Mouse (Mus musculus) heart, embryonic 11.5 days (tissue): ENCODE measurements at regions not wholly inside any gene's neighbourhood (a gene's known extent, or its start where the extent isn't known, plus 50 kb on each side); places are given as distances from the start of the nearest gene placed in this dataset.

Experiments
- ATAC-seq: fragments of 200-750 bp; cut with Nextera tagmentation; replicated peaks from 2 replicates; pipeline ENCODE4 v1.8.0; 2017; ENCODE audit warnings: moderate library complexity; ENCODE audit not compliant: insufficient number of reproducible peaks, low FRiP score, low TSS enrichment
- H3K27ac ChIP-seq: fragments of 300-500 bp; sonication (generic); 2 replicates; pipeline ENCODE4 v1.5.1; 2014; ENCODE audit warnings: mild to moderate bottlenecking, low read depth, low read length
- H3K27me3 ChIP-seq: fragments of 300-500 bp; sonication (generic); 2 replicates; pipeline ENCODE4 v1.6.1; 2014; ENCODE audit warnings: mild to moderate bottlenecking, low read length, mixed read lengths; ENCODE audit not compliant: control insufficient read depth, insufficient read depth
- H3K36me3 ChIP-seq: fragments of 300-500 bp; sonication (generic); 2 replicates; pipeline ENCODE4 v1.6.1; 2014; ENCODE audit warnings: mild to moderate bottlenecking, low read length, moderate library complexity, mixed read lengths; ENCODE audit not compliant: control insufficient read depth, insufficient read depth
- H3K4me1 ChIP-seq: fragments of 300-500 bp; sonication (generic); 2 replicates; pipeline ENCODE4 v1.6.1; 2014; ENCODE audit warnings: low read length; ENCODE audit not compliant: control insufficient read depth, insufficient read depth
- H3K4me2 ChIP-seq: fragments of 300-500 bp; sonication (generic); 2 replicates; pipeline ENCODE4 v1.6.1; 2014; ENCODE audit warnings: mild to moderate bottlenecking, moderate library complexity
- H3K4me3 ChIP-seq: fragments of 300-500 bp; sonication (generic); 2 replicates; pipeline ENCODE4 v1.5.1; 2014; ENCODE audit warnings: low read depth, low read length
- H3K9ac ChIP-seq: fragments of 300-500 bp; sonication (generic); 2 replicates; pipeline ENCODE4 v1.6.1; 2014; ENCODE audit warnings: mild to moderate bottlenecking, low read depth, low read length, moderate library complexity
- H3K9me3 ChIP-seq: fragments of 300-500 bp; sonication (generic); replicated peaks from 2 replicates; pipeline ENCODE4 v1.6.1; 2016; ENCODE audit warnings: low read length; ENCODE audit not compliant: control insufficient read depth
- WGBS: fragments of 180-500 bp; shearing (Covaris S2); extraction: QIAGEN DNeasy Blood & Tissue Kit; methylation state at CpG from one replicate; pipeline ENCODE4 v1.1.7; 2014; ENCODE audit not compliant: insufficient replicate concordance; 5-methylcytosine and 5-hydroxymethylcytosine counted together

DNA sequence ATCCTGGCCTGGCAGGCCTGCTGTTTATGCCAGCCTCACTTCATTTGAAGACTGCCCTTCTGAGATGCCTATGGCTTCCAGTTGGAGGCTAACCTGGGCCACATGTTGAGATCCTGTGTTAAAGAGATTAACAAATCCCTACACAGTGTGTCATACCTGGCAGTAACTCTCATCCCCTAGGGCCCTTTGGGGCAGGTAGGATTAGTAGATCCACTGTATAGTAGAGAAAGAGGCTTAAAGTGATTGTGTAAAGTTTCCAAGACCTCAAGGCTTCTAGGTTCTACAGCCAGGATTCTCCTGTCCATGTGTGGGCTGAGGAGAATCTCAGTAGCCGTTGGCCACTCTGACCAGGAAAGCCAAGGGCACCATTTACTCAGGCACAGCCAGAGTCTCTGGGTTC lies 231.4 kb downstream of the Foxo1 start:
- peaks cover 4% of the 10 kb centered on the region; the same call in 1 of the 2 replicates for H3K27me3 ChIP-seq
- H3K27ac ChIP-seq, result no peak overlapping the region
- no peaks in the 10 kb centered on the region for H3K36me3 ChIP-seq
- no peak overlapping the region for H3K4me2 ChIP-seq
- 100% methylated on average over 1 of the region's 1 CpGs for WGBS
- no peaks in the 10 kb centered on the region for H3K9me3 ChIP-seq
- no peak for ATAC-seq
- H3K4me3 ChIP-seq, result no peak overlapping the region
- no peak overlapping the region for H3K9ac ChIP-seq
- peaks cover 3% of the 10 kb centered on the region; the same call in 1 of the 2 replicates for H3K4me1 ChIP-seq

DNA sequence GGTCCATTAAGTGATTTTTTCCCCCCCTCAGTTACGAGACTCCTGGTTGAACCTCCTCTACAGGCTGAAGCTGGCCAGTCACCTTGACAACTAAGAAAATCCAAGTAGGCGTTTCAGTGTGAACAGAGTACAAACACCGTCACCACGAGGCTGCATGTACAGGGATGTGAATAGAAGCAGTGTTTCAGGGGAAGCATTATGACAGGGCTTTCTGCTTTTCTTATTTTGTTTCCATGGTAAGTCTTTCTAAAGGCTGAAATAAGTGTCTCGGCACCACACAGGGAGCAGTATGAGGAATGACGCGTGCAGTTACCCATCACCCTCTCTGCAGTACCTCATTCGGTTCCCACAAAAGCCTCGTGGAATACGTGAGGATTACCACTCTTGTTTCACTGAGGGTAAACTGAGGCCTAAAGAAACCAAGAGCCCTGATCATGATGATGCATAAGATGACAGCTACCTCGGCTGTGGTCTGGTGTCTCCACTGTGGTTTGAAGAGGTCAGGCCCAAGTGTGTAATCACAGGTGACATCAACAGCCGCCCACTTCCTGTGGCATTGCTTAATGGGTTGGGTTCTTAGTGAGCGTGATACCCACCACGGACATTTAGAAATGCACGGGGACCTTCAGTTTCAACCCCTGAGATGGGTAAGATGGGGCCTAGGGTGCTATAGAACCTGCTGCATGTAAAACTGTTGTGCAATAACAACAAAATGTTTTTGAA lies 230.5 kb downstream of the Foxo1 start:
- Histone ChIP-seq H3K36me3 (no peaks in the 10 kb centered on the region), H3K4me1 (peaks cover 3% of the 10 kb centered on the region; the same call in 1 of the 2 replicates), H3K27ac (no peak overlapping the region), H3K9ac (no peak overlapping the region), H3K4me3 (no peak overlapping the region), H3K27me3 (peaks cover 4% of the 10 kb centered on the region; the same call in 1 of the 2 replicates), H3K9me3 (no peaks in the 10 kb centered on the region), H3K4me2 (no peak overlapping the region)
- 85% methylated on average over 15 of the region's 15 CpGs for WGBS
- ATAC-seq, result no peak

DNA sequence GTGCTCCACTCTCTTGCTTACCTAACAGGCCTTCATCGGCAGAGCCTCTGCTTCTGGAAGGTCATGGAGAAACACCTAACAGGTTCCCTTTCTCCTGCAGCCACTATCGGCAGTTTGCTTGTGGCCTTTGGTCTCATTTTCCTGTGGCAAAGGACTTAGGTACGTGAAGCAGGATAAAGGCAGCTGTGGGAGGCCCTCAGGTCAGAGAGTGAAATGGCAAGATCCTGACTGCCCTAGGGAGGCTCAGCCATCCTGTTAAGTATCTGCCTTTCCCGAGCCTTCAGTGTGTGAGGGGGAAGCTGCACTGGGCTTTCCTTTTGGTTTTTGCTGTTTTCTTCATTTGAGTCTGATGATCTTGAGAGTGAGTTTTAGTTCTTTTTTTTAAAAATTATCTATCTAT lies 228.8 kb downstream of the Foxo1 start:
- Histone ChIP-seq H3K4me1 (no peaks in the 10 kb centered on the region), H3K9me3 (no peaks in the 10 kb centered on the region), H3K4me3 (no peak overlapping the region), H3K36me3 (no peaks in the 10 kb centered on the region), H3K9ac (no peak overlapping the region), H3K4me2 (no peak overlapping the region), H3K27ac (no peak overlapping the region), H3K27me3 (peaks cover 4% of the 10 kb centered on the region; the same call in 1 of the 2 replicates)
- no peak for ATAC-seq
- 80% methylated on average over 4 of the region's 4 CpGs for WGBS

DNA sequence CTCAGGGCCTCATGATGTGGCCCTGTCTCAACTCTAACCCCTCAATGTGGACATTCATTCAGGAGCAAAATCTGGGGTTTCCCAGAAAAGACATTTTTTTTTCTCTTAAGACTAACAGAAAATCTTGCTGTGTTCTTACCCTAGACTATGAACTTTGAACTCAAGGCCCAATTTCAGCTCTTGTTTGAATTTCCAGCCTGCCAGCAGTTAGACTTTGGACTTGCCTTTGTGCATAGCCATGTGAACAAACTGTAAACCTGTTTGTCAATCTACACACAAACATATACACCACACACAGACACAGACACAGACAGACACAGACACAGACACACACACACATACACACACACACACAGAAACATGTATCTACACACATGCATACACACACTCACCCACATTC lies 227.3 kb downstream of the Foxo1 start:
- ATAC-seq, result no peak
- no peaks in the 10 kb centered on the region for H3K36me3 ChIP-seq
- peaks cover 4% of the 10 kb centered on the region; the same call in 1 of the 2 replicates for H3K27me3 ChIP-seq
- no peaks in the 10 kb centered on the region for H3K9me3 ChIP-seq
- H3K4me3 ChIP-seq, result no peak overlapping the region
- no peak overlapping the region for H3K4me2 ChIP-seq
- H3K9ac ChIP-seq, result no peak overlapping the region
- H3K27ac ChIP-seq, result no peak overlapping the region
- H3K4me1 ChIP-seq, result no peaks in the 10 kb centered on the region

DNA sequence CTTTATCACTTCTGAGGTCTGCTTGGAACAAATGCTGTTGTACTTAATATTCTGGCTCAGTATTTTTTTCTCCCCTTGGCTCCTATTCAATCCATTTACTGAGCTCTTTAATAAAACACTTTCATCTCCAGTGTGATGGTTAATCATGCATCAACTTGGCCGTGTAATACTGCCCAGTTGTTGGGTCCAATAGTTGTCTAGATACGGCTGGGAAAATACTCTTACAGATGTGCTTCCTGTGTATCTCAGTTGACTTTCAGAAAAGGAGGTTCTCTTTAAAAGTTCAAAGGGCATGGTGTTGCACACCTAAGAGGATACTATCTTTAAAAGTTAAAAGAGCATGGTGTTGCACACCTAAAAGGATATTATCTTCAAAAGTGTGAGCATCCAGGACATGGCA lies 226.8 kb downstream of the Foxo1 start:
- H3K9me3 ChIP-seq, result no peaks in the 10 kb centered on the region
- peaks cover 4% of the 10 kb centered on the region; the same call in 1 of the 2 replicates for H3K27me3 ChIP-seq
- H3K36me3 ChIP-seq, result no peaks in the 10 kb centered on the region
- no peak overlapping the region for H3K27ac ChIP-seq
- ATAC-seq, result no peak
- no peak overlapping the region for H3K4me3 ChIP-seq
- no peak overlapping the region for H3K4me2 ChIP-seq
- H3K4me1 ChIP-seq, result no peaks in the 10 kb centered on the region
- 82% methylated on average over 2 of the region's 2 CpGs for WGBS
- H3K9ac ChIP-seq, result no peak overlapping the region

DNA sequence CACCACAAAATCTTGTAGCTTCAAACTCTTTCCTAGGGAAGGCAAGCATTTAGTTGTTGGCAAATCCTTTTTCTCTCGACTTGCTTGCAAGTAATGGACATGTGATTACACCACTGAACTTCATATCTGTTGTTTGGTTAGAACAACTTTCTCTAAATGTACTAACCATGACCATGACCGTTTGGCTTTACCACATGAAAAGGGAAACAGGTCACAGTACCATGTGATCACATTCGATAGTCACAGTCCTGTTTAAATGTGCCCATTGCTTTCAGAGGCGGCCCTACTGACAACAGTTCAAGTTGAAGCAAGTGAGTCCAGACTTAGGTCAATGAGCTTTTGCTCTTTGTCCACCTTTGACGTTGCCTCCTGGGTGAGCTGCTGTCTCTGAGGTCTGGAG lies 211.1 kb downstream of the Foxo1 start:
- Histone ChIP-seq H3K27me3 (no peaks in the 10 kb centered on the region), H3K4me3 (no peak overlapping the region), H3K9me3 (no peaks in the 10 kb centered on the region), H3K4me1 (no peaks in the 10 kb centered on the region), H3K4me2 (no peak overlapping the region), H3K36me3 (no peaks in the 10 kb centered on the region), H3K9ac (no peak overlapping the region), H3K27ac (no peak overlapping the region)
- no peak for ATAC-seq
- WGBS, result 75% methylated on average over 5 of the region's 5 CpGs

DNA sequence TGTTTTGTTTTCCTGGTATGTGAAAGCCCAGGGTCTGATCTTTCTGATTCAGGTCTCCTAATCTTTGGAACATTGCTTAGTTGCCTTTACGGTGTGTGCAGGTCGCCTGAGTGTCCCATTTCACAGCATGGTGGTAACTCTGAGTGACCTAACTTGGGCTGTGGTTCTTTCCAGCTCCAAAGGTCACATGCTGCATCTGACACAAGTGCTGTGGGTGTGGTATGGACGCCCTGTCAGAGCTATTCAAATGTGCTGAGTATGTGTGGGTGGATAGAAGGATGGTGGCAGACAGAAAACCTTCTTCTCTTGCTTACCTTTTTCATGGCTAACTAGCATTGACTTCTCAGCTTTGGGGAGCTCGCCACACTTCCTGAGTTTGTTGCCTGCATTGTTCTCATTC lies 201.8 kb downstream of the Foxo1 start:
- 70% methylated on average over 4 of the region's 4 CpGs for WGBS
- no peak for ATAC-seq
- no peak overlapping the region for H3K9ac ChIP-seq
- peaks cover 8% of the 10 kb centered on the region for H3K9me3 ChIP-seq
- H3K4me3 ChIP-seq, result no peak overlapping the region
- H3K27ac ChIP-seq, result no peak overlapping the region
- H3K4me1 ChIP-seq, result no peaks in the 10 kb centered on the region
- H3K4me2 ChIP-seq, result no peak overlapping the region
- no peaks in the 10 kb centered on the region for H3K36me3 ChIP-seq
- H3K27me3 ChIP-seq, result no peaks in the 10 kb centered on the region

DNA sequence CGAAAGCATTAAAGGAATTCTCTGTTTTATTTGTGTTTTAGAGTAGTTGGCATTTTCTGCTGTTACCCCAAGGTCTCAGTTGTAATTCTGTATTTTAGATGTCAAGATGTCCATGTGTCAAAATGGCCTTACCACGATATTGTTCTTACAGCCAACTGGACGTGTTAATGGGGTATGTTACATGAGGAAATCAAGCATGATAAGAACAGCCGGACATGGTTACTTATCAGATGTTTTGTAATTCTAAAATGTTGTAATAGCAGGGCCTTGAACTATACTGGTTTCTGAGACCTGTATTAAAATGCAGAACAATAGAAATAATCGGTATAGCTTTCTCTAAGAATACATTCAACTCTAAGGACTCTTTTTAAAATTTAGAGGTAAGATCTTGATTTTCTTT lies 201.3 kb downstream of the Foxo1 start:
- Histone ChIP-seq H3K9ac (no peak overlapping the region), H3K4me2 (no peak overlapping the region), H3K27ac (no peak overlapping the region), H3K4me1 (no peaks in the 10 kb centered on the region), H3K27me3 (no peaks in the 10 kb centered on the region), H3K36me3 (no peaks in the 10 kb centered on the region), H3K9me3 (peaks cover 8% of the 10 kb centered on the region), H3K4me3 (no peak overlapping the region)
- no peak for ATAC-seq
- WGBS, result 78% methylated on average over 5 of the region's 5 CpGs

DNA sequence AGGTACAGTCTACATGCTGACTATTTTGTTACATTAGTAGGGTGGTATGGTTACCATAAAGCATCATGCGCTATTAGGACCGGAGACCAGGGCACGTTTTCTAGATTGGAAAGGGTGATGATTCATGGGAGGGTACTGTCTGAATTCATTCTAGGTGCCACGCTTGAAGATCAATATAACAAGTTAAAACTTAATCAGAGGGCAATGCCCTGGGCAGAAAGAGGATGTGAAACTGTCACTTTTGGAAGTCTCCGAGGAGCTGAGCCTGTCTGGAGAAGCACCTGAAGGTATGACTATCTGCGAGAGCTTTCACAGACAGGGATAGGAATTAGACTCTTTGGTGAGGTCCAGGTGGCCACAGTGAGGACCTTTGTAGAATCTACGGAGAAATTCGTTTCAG lies 200.2 kb downstream of the Foxo1 start:
- Histone ChIP-seq H3K36me3 (no peaks in the 10 kb centered on the region), H3K4me3 (no peak overlapping the region), H3K9ac (no peak overlapping the region), H3K27ac (no peak overlapping the region), H3K4me2 (no peak overlapping the region), H3K27me3 (no peaks in the 10 kb centered on the region), H3K4me1 (no peaks in the 10 kb centered on the region), H3K9me3 (peaks cover 8% of the 10 kb centered on the region)
- 87% methylated on average over 8 of the region's 8 CpGs for WGBS
- ATAC-seq, result no peak
